Mouse (Mus musculus) gastrocnemius, postnatal 14 days (tissue): ENCODE results near the gene Frg2f1. TPM values are rescaled to one million over a fixed set of nuclear protein-coding genes. Genes with fewer than 3 reads are reported as not detected.
"Not testable (repeated sequence)": the region's sequence is repeated elsewhere in the genome, so short reads cannot be mapped to it uniquely, and the experiment has no call there.

Experiments
- DNase-seq: peaks from one replicate; pipeline ENCODE4 v3.0.0; 2021; ENCODE audit warnings: mixed read lengths
- intact Hi-C: fragments of 180-260 bp; cut with DNase I; formaldehyde crosslinking; loops from one replicate; pipeline ENCODE4 v1.15.1; 2025; ENCODE audit warnings: low total_unique reads
- long read RNA-seq, 2 experiments: library from polyadenylated mRNA; stranded (forward); transcript quantifications; one replicate each; pipeline ENCODE4 v2.0.0; 2021
- total RNA-seq, 2 experiments: library from RNA; stranded (reverse); gene quantifications; 2 replicates each; pipeline ENCODE4 v1.2.3; 2021

The Frg2f1 gene
- total RNA-seq: 1 to 10 TPM; 4.2 to 5.0 TPM
- long read RNA-seq, experiment 1: 0 reads
- long read RNA-seq, experiment 2, partial matches to known transcripts: 0 of 5 reads
- long read RNA-seq, experiment 2, other reads (novel, unspliced or antisense): 5 of 5 reads

DNA sequence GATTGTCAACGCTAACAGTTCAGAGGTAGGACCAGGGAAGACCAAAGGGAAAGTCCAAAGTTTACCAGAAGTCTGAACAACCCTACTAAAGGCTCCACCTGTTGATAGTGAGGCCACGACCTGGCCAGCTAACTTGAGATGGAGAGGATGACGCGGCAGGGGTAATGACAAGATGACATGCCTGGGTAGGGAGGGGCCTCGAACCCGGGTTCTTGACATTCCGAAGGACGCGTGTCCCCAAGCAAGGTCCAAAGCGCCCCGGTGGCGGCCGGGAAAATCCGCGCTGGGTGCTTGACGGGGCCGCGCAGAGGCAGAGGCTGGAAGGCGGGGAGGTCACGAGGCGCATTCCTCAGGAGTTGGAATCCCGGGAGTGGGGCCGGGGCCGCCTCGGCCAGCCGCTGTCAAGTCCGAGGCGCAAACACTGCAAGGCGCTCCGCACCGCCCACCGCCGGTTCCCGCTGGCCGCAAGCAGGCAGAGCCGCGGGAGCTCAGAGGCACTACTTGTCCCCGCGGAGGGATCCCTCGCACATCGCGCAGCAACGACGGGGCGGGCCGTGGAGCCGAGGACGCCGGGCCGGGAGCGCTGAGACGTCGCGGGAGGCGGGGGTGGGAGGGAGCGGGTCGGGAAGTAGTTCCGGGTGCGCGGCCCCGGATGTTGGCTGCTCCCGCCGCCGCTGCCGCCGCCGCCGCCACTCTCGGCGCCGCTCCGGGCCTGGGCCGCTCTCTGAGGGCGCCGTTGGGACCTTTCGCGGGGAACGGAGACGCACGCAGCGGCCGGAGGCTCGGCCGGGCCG, at the start of gene Frg2f1:
Gene Frg2f1 (minus strand): TSS at position 499 of the 794 bp plus-strand sequence.
- peak; percentile 97 for DNase-seq
- intact Hi-C loops: loop anchor here (10.0 kb wide), 1 partner anchor 294 kb away; no protein-coding TSS in a partner anchor

DNA sequence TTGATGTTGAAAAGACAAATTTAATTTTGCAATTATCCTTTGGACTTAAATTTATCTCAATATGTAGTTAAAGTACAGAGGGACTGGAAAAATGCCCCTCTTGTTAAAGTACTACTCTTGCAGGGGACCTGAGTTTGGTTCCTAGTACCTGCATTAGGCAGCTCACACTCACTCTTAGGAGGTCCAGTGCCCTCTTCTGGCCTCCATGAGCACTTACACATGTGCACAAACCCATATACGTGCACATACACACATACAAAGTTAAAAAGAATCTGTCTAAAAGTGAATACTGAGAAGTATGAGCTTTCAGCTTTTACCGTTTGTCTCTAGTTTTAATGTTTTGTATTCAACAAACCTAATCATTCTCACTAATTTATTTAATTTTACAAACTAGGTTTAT, 48.7 kb upstream of the Frg2f1 start:
- intact Hi-C loops: no loop called here

DNA sequence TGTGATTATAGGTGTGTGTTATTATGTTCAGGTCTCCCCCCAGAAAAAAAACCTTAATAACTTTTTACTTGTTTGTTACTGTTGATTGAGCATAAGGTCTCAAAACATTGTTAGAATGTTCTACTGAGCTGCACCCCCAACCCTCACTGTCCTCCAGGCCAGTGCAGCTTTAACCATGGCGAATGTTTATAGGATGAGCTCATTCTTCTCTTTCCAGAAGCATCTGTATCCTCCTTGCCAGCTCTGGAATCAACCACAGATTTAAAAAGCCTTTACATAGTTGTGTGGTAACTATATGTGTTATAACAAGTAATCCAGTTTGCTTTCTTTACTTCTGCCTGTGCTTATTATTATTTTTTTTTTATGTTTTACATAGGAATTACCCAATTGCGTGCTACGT, 36.1 kb upstream of the Frg2f1 start:
- no peak for DNase-seq
- intact Hi-C loops: no loop called here

More for the DNA sequence above, 48.7 kb upstream of the Frg2f1 start:
- no peak for DNase-seq

GRCm38 (mm10) chr4:119574504-119574903, 35.2 kb upstream of the Frg2f1 start:
- DNase-seq: no peak
- intact Hi-C loops: no loop called here

DNA sequence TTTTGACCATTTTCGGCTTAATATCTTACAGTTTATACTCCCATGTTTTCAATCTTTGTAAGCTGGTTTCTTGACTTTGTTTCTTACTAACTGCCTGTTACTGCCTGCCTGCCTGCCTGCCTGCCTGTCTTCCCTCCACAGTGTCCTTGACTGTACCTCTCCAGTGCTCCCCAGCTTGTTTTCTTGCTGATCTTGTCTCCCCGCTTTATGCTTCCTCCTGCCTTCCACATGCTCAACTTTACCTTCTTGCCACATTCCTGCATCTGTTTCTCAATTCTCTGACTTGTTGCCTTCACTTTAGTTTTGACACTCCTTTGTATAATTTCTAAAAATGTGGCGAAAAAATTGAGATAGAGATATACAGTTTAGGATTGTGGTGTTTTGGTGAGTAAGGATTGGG, 33.4 kb upstream of the Frg2f1 start:
- DNase-seq: no peak
- intact Hi-C loops: no loop called here

DNA sequence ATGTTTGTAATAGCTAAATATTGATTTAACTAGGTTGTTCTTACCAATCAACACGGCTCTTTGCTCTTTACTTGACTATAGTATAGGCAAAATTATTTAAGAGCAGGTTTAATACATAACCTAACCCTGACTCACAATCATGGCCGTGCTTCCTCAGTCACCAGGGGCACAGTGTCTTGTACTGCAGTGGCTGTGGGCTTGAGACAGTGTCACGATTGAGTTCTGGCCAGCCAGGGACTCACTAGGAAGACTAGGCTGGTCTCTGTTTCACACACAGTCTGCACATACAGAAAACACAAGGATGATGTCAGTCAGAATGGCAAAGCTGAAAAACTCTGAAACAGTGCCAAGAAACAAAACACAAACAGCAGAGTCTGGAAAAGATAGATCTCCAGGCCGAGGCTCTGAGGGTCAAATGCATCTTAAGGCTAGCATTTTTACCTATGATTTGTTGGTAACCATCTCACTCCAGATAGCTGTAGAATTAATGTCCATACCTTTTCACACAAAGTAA, 27.1 kb upstream of the Frg2f1 start:
- DNase-seq: no peak
- intact Hi-C loops: no loop called here

- intact Hi-C loops: no loop called here
- DNase-seq: peak; percentile 15
These were observed 23.8 kb upstream of the Frg2f1 start for GRCm38 (mm10) chr4:119563136-119563535.

DNA sequence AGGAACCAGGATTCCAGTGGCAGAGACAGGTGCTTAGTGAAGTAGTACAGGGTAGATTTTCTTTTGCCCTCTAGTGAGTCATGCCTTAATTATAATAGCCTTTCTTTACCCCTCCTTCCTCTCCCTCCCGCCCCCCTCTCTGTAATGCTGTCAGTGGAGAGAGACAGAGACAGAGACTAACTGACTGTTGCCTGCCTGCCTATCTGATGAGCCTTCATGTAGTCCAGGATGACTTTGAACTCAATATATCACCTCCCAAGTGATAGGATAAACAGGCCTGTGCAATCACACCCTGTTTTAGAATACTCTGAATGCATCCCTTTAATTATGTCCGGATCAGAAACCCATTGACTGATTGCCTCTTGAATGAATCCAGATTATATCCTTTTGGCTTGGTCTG, 16.1 kb upstream of the Frg2f1 start:
- intact Hi-C loops: no loop called here
- no peak for DNase-seq

DNA sequence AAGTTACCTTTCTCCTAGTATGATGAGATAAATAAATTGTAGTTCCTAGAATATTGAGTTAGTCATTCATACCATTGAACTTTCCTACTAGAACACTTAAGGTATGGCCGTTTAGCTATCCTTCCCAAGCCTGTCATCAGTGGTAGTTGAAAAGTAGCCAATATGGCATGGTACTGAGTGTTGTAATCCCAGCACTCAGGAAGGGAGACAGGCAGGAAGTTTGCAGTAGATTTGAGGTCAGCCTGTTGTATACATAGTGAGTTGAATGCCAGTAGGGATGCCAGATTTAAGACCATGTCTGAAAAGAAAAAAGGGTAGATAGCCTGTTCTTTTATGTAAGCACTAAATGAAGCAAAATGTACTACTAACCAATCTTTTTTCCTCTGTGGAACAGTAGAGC, 11.5 kb upstream of the Frg2f1 start:
- DNase-seq: no peak
- intact Hi-C loops: no loop called here

DNA sequence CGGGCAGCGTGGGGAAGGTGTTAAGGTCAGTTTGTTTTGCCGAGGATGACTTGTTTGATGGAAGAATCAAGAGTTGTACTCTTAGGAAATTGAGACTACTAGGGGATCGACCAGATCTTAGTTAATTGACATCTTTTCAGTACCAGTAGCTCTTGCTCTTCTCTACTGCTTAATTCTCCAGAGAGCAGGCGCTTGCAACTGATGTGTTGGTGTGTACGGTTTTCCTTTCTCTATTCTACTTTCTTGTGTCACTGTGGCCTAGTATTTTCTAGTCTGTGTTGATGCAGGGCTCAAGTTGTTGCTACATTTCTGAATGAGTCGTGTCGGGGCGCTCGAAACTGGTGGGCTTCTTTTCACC, 1.2 kb upstream of the Frg2f1 start:
- DNase-seq: no peak
- intact Hi-C loops: no loop called here

- DNase-seq: peak; percentile 37
- intact Hi-C loops: loop anchor here (10.0 kb wide), 1 partner anchor 295 kb away; no protein-coding TSS in a partner anchor
These were observed 655 bp upstream of the Frg2f1 start for GRCm38 (mm10) chr4:119539836-119540532.

DNA sequence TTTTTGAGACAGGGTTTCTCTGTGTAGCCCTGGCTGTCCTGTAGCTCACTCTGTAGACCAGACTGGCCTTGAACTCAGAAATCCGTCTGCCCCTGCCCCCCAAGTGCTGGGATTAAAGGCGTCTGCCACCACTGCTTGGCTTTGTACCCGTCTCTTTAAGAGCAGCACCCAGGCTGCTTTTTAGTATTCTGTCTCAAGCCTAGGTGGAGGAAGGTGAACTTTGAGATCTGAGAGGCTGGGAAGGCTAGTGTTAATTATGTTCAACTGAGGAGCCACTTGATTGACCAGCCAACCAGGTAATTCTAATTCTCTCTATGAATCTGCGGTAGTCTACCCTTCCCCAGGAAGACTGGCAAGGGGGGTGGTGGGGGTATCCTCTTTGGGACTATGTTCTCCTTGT, 1.9 kb downstream of the Frg2f1 start:
- no peak for DNase-seq
- intact Hi-C loops: loop anchor here (10.0 kb wide), 1 partner anchor 293 kb away; no protein-coding TSS in a partner anchor

DNA sequence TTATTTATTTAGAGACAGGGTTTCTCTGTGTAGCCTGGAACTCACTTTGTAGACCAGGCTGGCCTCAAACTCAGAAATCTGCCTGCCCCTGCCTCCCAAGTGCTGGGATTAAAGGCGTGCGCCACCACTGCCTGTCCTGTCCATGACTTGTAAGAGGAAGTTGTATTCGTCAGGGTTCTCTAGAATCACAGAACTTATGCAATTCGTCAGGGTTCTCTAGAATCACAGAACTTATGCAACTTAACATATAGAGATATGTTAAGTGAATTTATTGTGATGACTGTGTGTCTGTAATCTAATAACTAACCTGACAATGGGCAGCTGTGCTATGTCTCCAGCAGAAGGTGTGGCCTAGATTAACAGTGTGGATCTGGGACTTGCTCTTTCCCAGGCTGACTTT, 2.7 kb downstream of the Frg2f1 start, which contains the start of gene Foxj3:
Gene Foxj3 (plus strand): TSS at position 390 of the 400 bp plus-strand sequence.
- DNase-seq: not testable (repeated sequence)
- intact Hi-C loops: loop anchor here (10.0 kb wide), 1 partner anchor 292 kb away; no protein-coding TSS in a partner anchor

DNA sequence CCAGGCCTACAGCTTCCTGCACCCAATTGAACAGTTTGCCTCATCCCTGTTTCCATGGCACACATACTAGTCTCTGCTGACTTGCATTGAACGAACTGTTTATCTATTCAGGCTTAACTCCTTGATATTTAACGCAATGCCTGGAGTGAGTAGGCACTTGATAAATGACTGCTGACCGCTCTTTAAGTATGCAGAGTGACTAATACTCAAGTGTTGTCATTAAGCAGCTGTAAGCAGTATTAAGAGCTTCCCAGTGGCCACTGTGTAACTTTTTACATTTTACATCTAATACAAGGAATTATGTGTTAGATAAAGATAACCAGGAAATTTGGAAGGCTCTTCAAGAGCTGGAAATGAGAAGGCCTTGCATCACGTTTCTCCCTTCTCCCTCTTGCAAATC, 4.2 kb downstream of the Frg2f1 start:
- DNase-seq: no peak
- intact Hi-C loops: loop anchor here (10.0 kb wide), 1 partner anchor 290 kb away; no protein-coding TSS in a partner anchor

DNA sequence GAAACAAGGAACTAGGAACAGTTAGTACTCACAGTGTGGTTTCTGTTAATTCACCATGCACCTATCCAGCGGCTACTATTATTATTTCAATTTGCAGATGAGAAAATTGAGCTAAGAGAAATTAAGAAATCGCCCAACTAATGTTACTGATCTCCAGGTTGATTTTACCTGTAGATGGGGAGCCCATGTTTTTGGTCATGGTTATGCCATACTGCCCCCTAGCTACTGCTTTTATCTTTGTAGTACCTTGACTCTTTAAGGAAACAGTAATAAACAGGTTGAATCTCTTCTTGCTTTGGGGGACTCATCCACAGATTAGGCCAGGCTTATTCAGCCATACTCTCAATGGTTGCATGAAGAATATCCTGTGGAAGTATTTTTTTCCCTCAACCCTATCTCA, 7.5 kb downstream of the Frg2f1 start:
- no peak for DNase-seq
- intact Hi-C loops: loop anchor here (5.0 to 10.0 kb wide), 2 partner anchors 100 to 287 kb away; no protein-coding TSS in a partner anchor

GRCm38 (mm10) chr4:119526329-119526845, 12.9 kb downstream of the Frg2f1 start:
- no peak for DNase-seq
- intact Hi-C loops: no loop called here

DNA sequence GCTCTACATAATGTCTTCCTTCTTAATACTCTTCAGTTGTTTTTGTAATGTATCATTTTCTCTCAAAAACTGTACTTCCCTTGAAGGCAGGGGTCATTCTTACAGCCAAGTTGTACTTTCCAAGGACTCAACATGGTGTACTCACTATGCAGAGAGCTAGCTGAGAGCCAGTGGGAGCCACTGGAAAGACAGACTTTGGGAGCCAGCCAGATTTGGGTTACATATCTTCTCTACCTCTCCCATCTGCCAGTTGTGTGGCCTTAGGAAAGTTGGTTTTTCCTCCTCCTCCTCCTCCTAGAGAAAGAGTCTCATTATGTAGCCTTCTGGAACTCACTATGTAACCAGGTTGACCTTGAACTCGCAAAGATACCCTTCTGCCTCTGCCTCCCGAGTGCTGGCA, 14.9 kb downstream of the Frg2f1 start:
- intact Hi-C loops: no loop called here
- DNase-seq: no peak

GRCm38 (mm10) chr4:119524010-119524409, 15.3 kb downstream of the Frg2f1 start:
- no peak for DNase-seq
- intact Hi-C loops: no loop called here

GRCm38 (mm10) chr4:119523575-119523974, 15.8 kb downstream of the Frg2f1 start:
- no peak for DNase-seq
- intact Hi-C loops: no loop called here

- no peak for DNase-seq
- intact Hi-C loops: no loop called here
These were observed 26.6 kb downstream of the Frg2f1 start for GRCm38 (mm10) chr4:119512731-119513141.
